Mouse (Mus musculus): Measurements from ENCODE around the gene Elmo1. TPM values are rescaled to one million over a fixed set of nuclear protein-coding genes. Genes with fewer than 3 reads are reported as not detected.

Elmo1 gene
- polyA plus RNA-seq, 1 experiment: 0.40 TPM

DNA sequence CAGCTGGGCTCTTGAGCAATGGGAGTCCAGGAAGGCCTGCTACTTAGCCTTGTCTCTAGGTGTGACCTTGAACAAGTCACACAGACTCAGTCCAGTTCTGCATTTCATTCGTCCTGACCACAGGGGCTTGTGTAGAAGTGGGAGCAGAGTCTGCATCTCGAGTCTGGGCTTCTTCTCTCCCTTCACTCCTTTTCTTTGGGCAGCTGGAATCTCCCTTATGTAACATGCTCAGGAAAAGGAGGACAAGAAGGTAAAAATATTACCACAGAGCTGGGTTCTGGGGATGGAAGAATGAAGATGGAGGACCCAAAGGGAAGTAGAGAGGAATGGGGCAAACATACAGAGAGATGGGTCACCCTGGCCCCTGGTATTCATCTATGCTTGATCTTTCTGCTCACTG lies 447.1 kb downstream of the Elmo1 start:
- Histone ChIP-seq H3K4me3 (no peak overlapping the region), H3K4me2 (ENCODE audit: low read depth) (no peak overlapping the region), H3K36me3 (ENCODE audit: control insufficient read depth, insufficient read depth) (no peaks in the 10 kb centered on the region), H3ac (ENCODE audit: control insufficient read depth, insufficient read length) (no peak overlapping the region), H3K79me2 (ENCODE audit: control insufficient read depth, insufficient read depth) (no peaks in the 10 kb centered on the region), H3K27me3 (ENCODE audit: control insufficient read depth, insufficient read depth, insufficient read length) (no peaks in the 10 kb centered on the region)
- TF ChIP-seq USF1 (IDR thresholded peaks at IDR 0.05; ENCODE audit: low read depth): no peak
- no peak for TF ChIP-seq POLR2A (IDR thresholded peaks at IDR 0.05; ENCODE audit: insufficient read length, low read depth)
- TF ChIP-seq CEBPB (IDR thresholded peaks at IDR 0.05; ENCODE audit: insufficient read depth, poor library complexity, severe bottlenecking): no peak
- TF ChIP-seq SRF (IDR thresholded peaks at IDR 0.05; ENCODE audit: control insufficient read depth, insufficient read length, low read depth): no peak

DNA sequence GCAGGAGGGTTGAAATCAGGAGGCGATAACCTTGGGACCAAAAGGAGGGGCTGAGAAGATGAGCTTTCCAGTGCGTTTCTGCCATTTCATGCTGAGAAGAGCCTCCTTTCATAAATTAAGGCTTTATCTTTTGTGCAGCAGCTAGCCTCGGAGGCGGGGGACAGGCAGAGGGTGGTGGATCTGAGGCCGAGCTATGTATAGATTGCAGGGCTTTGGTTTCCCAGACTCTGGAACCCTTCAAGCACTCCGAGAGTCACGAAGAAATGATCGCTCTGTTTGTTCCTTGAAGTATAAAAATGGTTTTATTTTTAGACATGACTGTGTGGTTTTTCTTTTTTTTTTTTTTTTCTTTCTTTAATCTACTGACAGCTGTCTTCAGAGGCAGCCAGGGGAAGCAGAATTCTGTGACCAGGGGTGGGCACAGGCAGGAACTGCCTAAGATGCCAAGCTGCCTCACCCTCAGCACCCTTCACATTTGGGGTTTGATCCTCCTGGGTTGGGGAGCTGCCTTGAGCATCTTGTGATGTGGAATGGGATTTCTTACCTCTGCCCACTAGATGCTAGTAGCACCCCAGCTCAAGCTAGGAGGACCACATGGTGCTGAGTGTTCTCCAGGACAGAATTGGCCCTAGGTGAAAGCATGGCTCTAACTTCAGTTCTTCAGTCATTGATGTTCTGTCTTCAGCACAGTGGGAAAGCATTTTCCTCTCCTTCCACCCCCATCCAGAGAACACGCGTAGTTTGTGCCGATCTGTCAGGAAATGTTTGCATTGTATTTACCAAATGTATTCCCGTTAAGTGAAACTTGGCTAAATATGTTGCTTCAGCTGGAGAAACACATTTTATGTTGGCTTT lies 448.0 kb downstream of the Elmo1 start:
- Histone ChIP-seq H3K36me3 (ENCODE audit: control insufficient read depth, insufficient read depth) (no peaks in the 10 kb centered on the region), H3K27me3 (ENCODE audit: control insufficient read depth, insufficient read depth, insufficient read length) (no peaks in the 10 kb centered on the region), H3ac (ENCODE audit: control insufficient read depth, insufficient read length) (no peak overlapping the region), H3K4me2 (ENCODE audit: low read depth) (no peak overlapping the region), H3K4me3 (no peak overlapping the region), H3K79me2 (ENCODE audit: control insufficient read depth, insufficient read depth) (no peaks in the 10 kb centered on the region)
- TF ChIP-seq REST (IDR thresholded peaks at IDR 0.05; ENCODE audit: insufficient read depth, insufficient read length): no peak
- no peak for TF ChIP-seq MYOG (IDR thresholded peaks at IDR 0.05; ENCODE audit: control insufficient read depth in 1 of 3, insufficient read depth in 1 of 3, insufficient read length in 2 of 3, low read depth in 2 of 3)
- TF ChIP-seq USF1 (IDR thresholded peaks at IDR 0.05; ENCODE audit: low read depth): no peak
- no peak for TF ChIP-seq MAX (IDR thresholded peaks at IDR 0.05; ENCODE audit: low read depth)
- no peak for TF ChIP-seq CEBPB (IDR thresholded peaks at IDR 0.05; ENCODE audit: insufficient read depth, poor library complexity, severe bottlenecking)
- TF ChIP-seq POLR2A (IDR thresholded peaks at IDR 0.05; ENCODE audit: insufficient read length, low read depth): no peak
- no peak for TF ChIP-seq SRF (IDR thresholded peaks at IDR 0.05; ENCODE audit: control insufficient read depth, insufficient read length, low read depth)
- no peak for TF ChIP-seq MYOD1 (IDR thresholded peaks at IDR 0.05; ENCODE audit: control insufficient read depth in 1 of 3, insufficient read length in 2 of 3, low read depth in 2 of 3)
- no peak for TF ChIP-seq POLR2AphosphoS2 (IDR thresholded peaks at IDR 0.05; ENCODE audit: insufficient read length, low read depth)
- TF ChIP-seq TCF3 (IDR thresholded peaks at IDR 0.05; ENCODE audit: insufficient read length, low read depth): no peak
- TF ChIP-seq E2F4 (IDR thresholded peaks at IDR 0.05; ENCODE audit: insufficient read depth): no peak
- no peak for TF ChIP-seq TCF12 (IDR thresholded peaks at IDR 0.05; ENCODE audit: insufficient read depth, poor library complexity, severe bottlenecking)

DNA sequence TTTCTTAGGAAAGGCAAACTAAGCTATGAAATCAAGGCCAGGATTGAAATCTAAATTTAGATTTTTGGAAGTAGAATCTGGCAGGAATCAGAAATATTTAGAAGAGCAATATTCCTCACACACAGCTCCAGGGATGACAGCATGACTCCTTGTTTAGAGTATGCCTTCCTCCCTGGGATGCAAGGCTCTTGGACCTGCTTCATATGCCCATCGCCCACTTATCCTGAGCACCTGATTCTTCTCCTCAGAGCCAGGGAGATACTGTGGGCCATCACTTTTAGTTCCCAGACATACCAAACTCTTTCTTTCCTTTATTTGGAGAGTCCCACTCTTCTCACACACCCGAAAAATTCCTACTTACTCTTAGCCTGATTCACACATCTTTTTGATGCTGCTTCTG lies 449.2 kb downstream of the Elmo1 start:
- H3ac ChIP-seq (ENCODE audit: control insufficient read depth, insufficient read length): no peak overlapping the region
- H3K4me2 ChIP-seq (ENCODE audit: low read depth): no peak overlapping the region
- no peaks in the 10 kb centered on the region for H3K27me3 ChIP-seq (ENCODE audit: control insufficient read depth, insufficient read depth, insufficient read length)
- no peaks in the 10 kb centered on the region for H3K36me3 ChIP-seq (ENCODE audit: control insufficient read depth, insufficient read depth)
- TF ChIP-seq CEBPB (IDR thresholded peaks at IDR 0.05; ENCODE audit: insufficient read depth, poor library complexity, severe bottlenecking) (no peak), USF1 (IDR thresholded peaks at IDR 0.05; ENCODE audit: low read depth) (no peak)
- no peak overlapping the region for H3K4me3 ChIP-seq
- H3K79me2 ChIP-seq (ENCODE audit: control insufficient read depth, insufficient read depth): no peaks in the 10 kb centered on the region

DNA sequence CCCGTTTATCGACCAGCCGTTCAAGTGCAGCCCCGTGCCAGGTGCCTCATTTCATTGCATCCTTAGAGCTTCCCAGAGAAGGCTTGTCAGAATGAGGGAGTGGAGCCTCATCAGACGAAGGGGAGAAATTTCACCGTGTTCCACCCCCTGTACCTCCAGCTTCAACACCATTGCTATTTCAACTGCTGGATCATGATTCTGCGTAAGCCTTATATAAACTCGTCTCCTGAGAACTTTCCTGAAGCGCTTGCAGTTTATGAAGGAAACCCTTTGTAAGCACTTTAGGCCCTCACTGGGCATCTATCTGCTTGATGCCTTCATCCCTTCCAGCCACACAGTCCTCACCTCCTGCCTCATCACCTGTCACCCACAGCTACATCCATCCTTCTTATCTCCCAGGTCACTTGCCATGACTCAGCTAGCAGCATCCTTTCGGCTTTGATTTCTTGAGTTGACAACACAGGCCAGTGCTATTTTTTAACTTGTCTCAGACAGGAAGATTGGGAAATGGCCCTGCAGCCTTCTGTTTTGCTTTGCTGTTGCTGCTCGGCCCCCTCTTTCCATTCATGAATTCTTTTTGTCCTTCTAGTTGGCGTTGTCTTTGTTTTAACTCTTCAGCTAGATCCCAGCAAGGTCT lies 456.3 kb downstream of the Elmo1 start:
- TF ChIP-seq MYOD1 (IDR thresholded peaks at IDR 0.05; ENCODE audit: control insufficient read depth in 1 of 3, insufficient read length in 2 of 3, low read depth in 2 of 3): no peak
- no peak for TF ChIP-seq POLR2AphosphoS2 (IDR thresholded peaks at IDR 0.05; ENCODE audit: insufficient read length, low read depth)
- TF ChIP-seq SRF (IDR thresholded peaks at IDR 0.05; ENCODE audit: control insufficient read depth, insufficient read length, low read depth): no peak
- no peak for TF ChIP-seq POLR2A (IDR thresholded peaks at IDR 0.05; ENCODE audit: insufficient read length, low read depth)
- TF ChIP-seq REST (IDR thresholded peaks at IDR 0.05; ENCODE audit: insufficient read depth, insufficient read length): no peak
- TF ChIP-seq MYOG (IDR thresholded peaks at IDR 0.05; ENCODE audit: control insufficient read depth in 1 of 3, insufficient read depth in 1 of 3, insufficient read length in 2 of 3, low read depth in 2 of 3): no peak
- Histone ChIP-seq H3K4me2 (ENCODE audit: low read depth) (no peak overlapping the region), H3ac (ENCODE audit: control insufficient read depth, insufficient read length) (no peak overlapping the region), H3K27me3 (ENCODE audit: control insufficient read depth, insufficient read depth, insufficient read length) (no peaks in the 10 kb centered on the region), H3K36me3 (ENCODE audit: control insufficient read depth, insufficient read depth) (no peaks in the 10 kb centered on the region), H3K79me2 (ENCODE audit: control insufficient read depth, insufficient read depth) (no peaks in the 10 kb centered on the region), H3K4me3 (no peak overlapping the region)

DNA sequence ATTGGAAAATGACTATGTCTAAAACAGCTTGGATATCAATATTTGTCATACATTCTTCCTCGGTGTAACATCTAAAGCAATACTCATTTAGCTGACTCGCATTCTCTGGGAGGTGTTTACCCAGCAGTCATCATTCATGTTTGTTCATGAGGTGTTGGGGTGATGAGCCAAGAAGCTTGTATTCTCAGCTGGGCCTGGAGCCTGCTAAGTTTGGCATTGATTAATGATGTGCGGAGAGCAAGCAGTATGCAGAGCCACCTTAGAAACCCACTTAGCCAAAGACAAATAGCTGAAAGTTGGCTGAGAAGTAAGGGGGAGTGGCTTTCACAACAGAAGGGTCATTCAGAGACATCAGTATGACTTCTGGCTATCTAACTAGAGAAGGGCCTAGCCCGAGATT lies 459.6 kb downstream of the Elmo1 start:
- Histone ChIP-seq H3K36me3 (ENCODE audit: control insufficient read depth, insufficient read depth) (no peaks in the 10 kb centered on the region), H3K4me3 (no peak overlapping the region), H3K27me3 (ENCODE audit: control insufficient read depth, insufficient read depth, insufficient read length) (no peaks in the 10 kb centered on the region), H3K4me2 (ENCODE audit: low read depth) (no peak overlapping the region), H3K79me2 (ENCODE audit: control insufficient read depth, insufficient read depth) (no peaks in the 10 kb centered on the region), H3ac (ENCODE audit: control insufficient read depth, insufficient read length) (no peak overlapping the region)
- no peak for TF ChIP-seq CEBPB (IDR thresholded peaks at IDR 0.05; ENCODE audit: insufficient read depth, poor library complexity, severe bottlenecking)
- no peak for TF ChIP-seq SRF (IDR thresholded peaks at IDR 0.05; ENCODE audit: control insufficient read depth, insufficient read length, low read depth)
- TF ChIP-seq MAX (IDR thresholded peaks at IDR 0.05; ENCODE audit: low read depth): no peak
- no peak for TF ChIP-seq POLR2AphosphoS2 (IDR thresholded peaks at IDR 0.05; ENCODE audit: insufficient read length, low read depth)
- no peak for TF ChIP-seq USF1 (IDR thresholded peaks at IDR 0.05; ENCODE audit: low read depth)
- no peak for TF ChIP-seq TCF3 (IDR thresholded peaks at IDR 0.05; ENCODE audit: insufficient read length, low read depth)
- TF ChIP-seq POLR2A (IDR thresholded peaks at IDR 0.05; ENCODE audit: insufficient read length, low read depth): no peak
- TF ChIP-seq E2F4 (IDR thresholded peaks at IDR 0.05; ENCODE audit: insufficient read depth): no peak
- no peak for TF ChIP-seq MYOD1 (IDR thresholded peaks at IDR 0.05; ENCODE audit: control insufficient read depth in 1 of 3, insufficient read length in 2 of 3, low read depth in 2 of 3)
- no peak for TF ChIP-seq REST (IDR thresholded peaks at IDR 0.05; ENCODE audit: insufficient read depth, insufficient read length)
- TF ChIP-seq TCF12 (IDR thresholded peaks at IDR 0.05; ENCODE audit: insufficient read depth, poor library complexity, severe bottlenecking): no peak
- no peak for TF ChIP-seq MYOG (IDR thresholded peaks at IDR 0.05; ENCODE audit: control insufficient read depth in 1 of 3, insufficient read depth in 1 of 3, insufficient read length in 2 of 3, low read depth in 2 of 3)
